Mouse (Mus musculus) C2C12 (cell line): Measurements from ENCODE around the gene Spred2. TPM values are rescaled to one million over a fixed set of nuclear protein-coding genes. Genes with fewer than 3 reads are reported as not detected.

Experiments
- H3K27me3 ChIP-seq: one replicate; pipeline ENCODE4 v1.6.1; 2011; ENCODE audit not compliant: control insufficient read depth, insufficient read depth, insufficient read length
- H3K36me3 ChIP-seq: one replicate; pipeline ENCODE4 v1.6.1; 2011; ENCODE audit not compliant: control insufficient read depth, insufficient read depth
- H3K4me3 ChIP-seq: one replicate; pipeline ENCODE4 v1.5.1; 2011; ENCODE audit warnings: mild to moderate bottlenecking, control low read depth; ENCODE audit not compliant: poor library complexity, insufficient read depth, severe bottlenecking
- H3K79me2 ChIP-seq: one replicate; pipeline ENCODE4 v1.6.1; 2011; ENCODE audit not compliant: control insufficient read depth, insufficient read depth
- H3K79me3 ChIP-seq: one replicate; pipeline ENCODE4 v1.6.1; 2011; ENCODE audit warnings: low read depth, control low read depth
- H3ac ChIP-seq: one replicate; pipeline ENCODE3; 2011; ENCODE audit warnings: low read depth; ENCODE audit not compliant: control insufficient read depth, insufficient read length
- CEBPB ChIP-seq: IDR thresholded peaks from one replicate; pipeline ENCODE4 v1.6.1; 2011; ENCODE audit warnings: low read depth, mild to moderate bottlenecking, control low read depth, moderate library complexity
- CTCF ChIP-seq: IDR thresholded peaks from one replicate; pipeline ENCODE4 v1.5.1; 2011; ENCODE audit not compliant: control insufficient read depth, insufficient read depth, insufficient read length
- FOSL1 ChIP-seq: IDR thresholded peaks from one replicate; pipeline ENCODE4 v1.8.0; 2011; ENCODE audit warnings: mild to moderate bottlenecking, low read length; ENCODE audit not compliant: poor library complexity, insufficient read depth, severe bottlenecking
- MAX ChIP-seq: IDR thresholded peaks from one replicate; pipeline ENCODE4 v1.6.1; 2011; ENCODE audit warnings: mild to moderate bottlenecking, control low read depth
- MYOD1 ChIP-seq: IDR thresholded peaks from one replicate; pipeline ENCODE4 v1.6.1; 2011; ENCODE audit warnings: low read depth; ENCODE audit not compliant: control insufficient read depth, insufficient read length
- MYOG ChIP-seq: IDR thresholded peaks from one replicate; pipeline ENCODE4 v1.6.1; 2011; ENCODE audit not compliant: control insufficient read depth, insufficient read length; ENCODE audit errors: extremely low read depth
- USF1 ChIP-seq: IDR thresholded peaks from one replicate; pipeline ENCODE4 v1.6.1; 2011; ENCODE audit warnings: low read depth, mild to moderate bottlenecking, control low read depth, moderate library complexity
- polyA plus RNA-seq: library from polyadenylated mRNA; unstranded; fragments of >200 nt; fragmentation: generic; extraction: Trizol; gene quantifications from one replicate; pipeline ENCODE4 v1.2.1, GENCODE M21; 2012; ENCODE audit warnings: missing spikeins

Gene Spred2
- polyA plus RNA-seq, 1 experiment, result 22.0 TPM

GRCm38 (mm10) chr11:19953919-19954318 is 29.7 kb downstream of the Spred2 start:
- peaks cover 21% of the 10 kb centered on the region for H3K36me3 ChIP-seq
- H3K79me3 ChIP-seq, result peaks cover 94% of the 10 kb centered on the region
- H3K79me2 ChIP-seq, result peaks cover 100% of the 10 kb centered on the region
- H3K4me3 ChIP-seq, result no peak overlapping the region
- TF ChIP-seq CTCF, result no peak
- TF ChIP-seq MAX, result no peak
- no peak for TF ChIP-seq MYOG
- TF ChIP-seq MYOD1, result no peak
- no peak for TF ChIP-seq USF1
- TF ChIP-seq CEBPB, result no peak
- no peak for TF ChIP-seq FOSL1
- H3ac ChIP-seq, result no peak overlapping the region
- H3K27me3 ChIP-seq, result no peaks in the 10 kb centered on the region

- peaks cover 93% of the 10 kb centered on the region for H3K79me3 ChIP-seq
- no peak overlapping the region for H3K4me3 ChIP-seq
- H3K79me2 ChIP-seq, result peaks cover 100% of the 10 kb centered on the region
- H3ac ChIP-seq, result no peak overlapping the region
- TF ChIP-seq CEBPB, result no peak
- TF ChIP-seq MYOD1, result no peak
- no peak for TF ChIP-seq FOSL1
- no peak for TF ChIP-seq USF1
- TF ChIP-seq MAX, result no peak
- TF ChIP-seq CTCF, result no peak
- TF ChIP-seq MYOG, result no peak
- no peaks in the 10 kb centered on the region for H3K27me3 ChIP-seq
- H3K36me3 ChIP-seq, result peaks cover 21% of the 10 kb centered on the region
These were observed 30.9 kb downstream of the Spred2 start for GRCm38 (mm10) chr11:19955069-19955468.

- Histone ChIP-seq H3K4me3 (no peak overlapping the region), H3ac (no peak overlapping the region), H3K27me3 (no peaks in the 10 kb centered on the region), H3K36me3 (peaks cover 21% of the 10 kb centered on the region), H3K79me2 (peaks cover 100% of the 10 kb centered on the region), H3K79me3 (peaks cover 93% of the 10 kb centered on the region)
- TF ChIP-seq MYOD1, result no peak
- TF ChIP-seq MAX, result no peak
- no peak for TF ChIP-seq FOSL1
- no peak for TF ChIP-seq MYOG
- TF ChIP-seq CTCF, result no peak
- TF ChIP-seq USF1, result no peak
- no peak for TF ChIP-seq CEBPB
These were observed 31.5 kb downstream of the Spred2 start for GRCm38 (mm10) chr11:19955701-19956100.

DNA sequence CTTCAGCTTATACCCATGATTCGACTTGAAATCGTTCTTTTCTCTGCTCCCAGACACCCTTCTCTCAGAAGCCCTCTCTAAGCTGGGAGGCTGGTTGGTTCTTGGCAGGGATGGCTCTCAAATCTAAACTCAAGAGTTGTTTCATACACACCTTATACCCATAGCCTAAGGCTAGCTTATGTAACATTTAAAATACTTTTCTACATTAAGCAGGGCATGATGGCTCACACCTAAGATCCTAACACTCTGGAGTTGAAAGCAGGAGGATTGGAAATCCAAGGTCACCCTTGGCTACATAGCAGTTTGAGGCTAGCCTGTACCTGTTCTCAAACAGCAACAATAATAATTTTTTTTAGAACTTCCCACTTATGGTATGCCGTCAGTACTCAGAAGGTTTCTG is 34.8 kb downstream of the Spred2 start:
- H3K27me3 ChIP-seq, result no peaks in the 10 kb centered on the region
- peaks cover 91% of the 10 kb centered on the region for H3K79me3 ChIP-seq
- H3K79me2 ChIP-seq, result peaks cover 100% of the 10 kb centered on the region
- no peak overlapping the region for H3K4me3 ChIP-seq
- H3K36me3 ChIP-seq, result peaks cover 34% of the 10 kb centered on the region
- no peak for TF ChIP-seq FOSL1
- TF ChIP-seq CTCF, result no peak
- no peak for TF ChIP-seq MYOG
- no peak for TF ChIP-seq USF1
- no peak for TF ChIP-seq MAX
- TF ChIP-seq CEBPB, result no peak
- no peak overlapping the region for H3ac ChIP-seq

- Histone ChIP-seq H3K79me2 (peaks cover 100% of the 10 kb centered on the region), H3ac (no peak overlapping the region), H3K36me3 (peaks cover 27% of the 10 kb centered on the region), H3K79me3 (peaks cover 91% of the 10 kb centered on the region), H3K4me3 (no peak overlapping the region), H3K27me3 (no peaks in the 10 kb centered on the region)
- TF ChIP-seq USF1, result no peak
- no peak for TF ChIP-seq MYOD1
- no peak for TF ChIP-seq MYOG
- TF ChIP-seq CTCF, result no peak
- no peak for TF ChIP-seq MAX
- TF ChIP-seq FOSL1, result no peak
- TF ChIP-seq CEBPB, result no peak
These were observed 35.7 kb downstream of the Spred2 start for GRCm38 (mm10) chr11:19959897-19960296.

- peaks cover 20% of the 10 kb centered on the region for H3K36me3 ChIP-seq
- H3K27me3 ChIP-seq, result no peaks in the 10 kb centered on the region
- peaks cover 90% of the 10 kb centered on the region for H3K79me3 ChIP-seq
- no peak overlapping the region for H3K4me3 ChIP-seq
- peaks cover 100% of the 10 kb centered on the region for H3K79me2 ChIP-seq
- TF ChIP-seq FOSL1, result no peak
- H3ac ChIP-seq, result no peak overlapping the region
These were observed 36.4 kb downstream of the Spred2 start for GRCm38 (mm10) chr11:19960541-19960940.
